Comparison of ENCODE assay signal across 17 mouse cellular contexts in the genomic region with DNA sequence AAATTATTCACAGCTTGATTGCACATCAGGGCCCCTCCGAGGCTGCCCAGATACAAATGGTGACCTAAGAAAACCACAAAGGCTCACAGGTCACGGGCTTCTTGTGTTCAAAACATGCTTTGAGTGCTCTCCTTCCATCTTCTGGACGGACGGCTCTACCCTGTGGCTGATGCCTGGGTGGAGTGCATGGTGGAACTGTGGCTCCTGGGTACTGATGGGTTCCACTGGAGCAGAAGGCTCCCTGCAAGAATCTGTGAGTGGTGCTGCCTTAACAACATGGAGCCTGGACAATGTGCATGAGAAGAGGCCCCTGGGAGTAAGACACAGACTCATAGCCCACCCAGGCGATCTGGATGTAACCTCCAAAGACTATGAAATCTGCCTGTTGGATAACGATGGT. TPM values are rescaled to one million over a fixed set of nuclear protein-coding genes. Genes with fewer than 3 reads are reported as not detected.
"Had no signal": no experiment of that assay in that cellular context is flagged by ENCODE, and none has a peak within 500 bp of the region (broad histone marks: within the 10 kb centered on the region; RNA-seq: fewer than 3 reads in every experiment).

No protein-coding gene starts in this region.

- H3K4me1 ChIP-seq: neural tube, embryonic 13.5 days; neural tube, embryonic 15.5 days; stomach, embryonic 15.5 days had no signal

- H3K9me3 ChIP-seq: neural tube, embryonic 13.5 days; neural tube, embryonic 15.5 days; stomach, embryonic 15.5 days had no signal

- H3K4me2 ChIP-seq: neural tube, embryonic 13.5 days; neural tube, embryonic 15.5 days; stomach, embryonic 15.5 days had no signal

- DNase-seq: retina, postnatal 1 day; right cerebral cortex, adult 18-20 months; right cerebral cortex, postnatal 14 days; right cerebral cortex, postnatal 25 days; right cerebral cortex, postnatal 4 days; spleen, adult 18-20 months; thymus, adult 18-20 months; thymus, adult 2 months; thymus, postnatal 14 days; thymus, postnatal 25 days; thymus, postnatal 36 days; thymus, postnatal 4 days had no signal

- H3K9ac ChIP-seq: neural tube, embryonic 13.5 days; neural tube, embryonic 15.5 days; stomach, embryonic 15.5 days had no signal

- H3K4me3 ChIP-seq: neural tube, embryonic 13.5 days; neural tube, embryonic 15.5 days; stomach, embryonic 15.5 days had no signal

- H3K27ac ChIP-seq: neural tube, embryonic 13.5 days; neural tube, embryonic 15.5 days; stomach, embryonic 15.5 days; stomach, postnatal 0 days had no signal

- H3K36me3 ChIP-seq: neural tube, embryonic 13.5 days; neural tube, embryonic 15.5 days; stomach, embryonic 15.5 days had no signal

- H3K27me3 ChIP-seq: neural tube, embryonic 13.5 days; neural tube, embryonic 15.5 days; stomach, embryonic 15.5 days had no signal

RNA-seq across cellular contexts. Expression of gene Hsf2bp, which starts 59.6 kb away (rescaled TPM):
- total RNA-seq: neutrophil, adult 5-6 weeks had no signal
